Mouse (Mus musculus): ENCODE measurements around the gene Pbp2. TPM values are rescaled to one million over a fixed set of nuclear protein-coding genes. Genes with fewer than 3 reads are reported as not detected.

The Pbp2 gene
- polyA plus RNA-seq, 1 experiment from 2014 or later: not detected

DNA sequence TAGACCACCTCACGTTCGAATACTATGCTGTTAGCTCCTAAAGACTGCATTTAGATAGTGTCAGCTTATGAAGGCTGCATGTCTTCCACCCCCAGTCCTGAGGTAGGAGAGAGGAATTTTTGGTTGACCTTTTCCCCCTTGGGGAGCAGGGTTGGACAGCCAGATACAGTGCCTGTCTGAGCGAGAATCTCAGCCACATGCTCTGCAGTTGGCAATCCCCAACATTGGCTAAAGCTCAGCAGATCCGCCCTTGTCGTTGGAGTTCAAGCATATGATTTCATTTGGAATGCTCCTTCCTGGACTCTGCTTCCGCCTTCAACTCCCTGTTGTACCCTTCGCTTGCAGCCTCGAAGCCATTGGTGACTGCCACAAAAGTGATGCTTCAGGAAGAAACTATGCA is 26.2 kb upstream of the Pbp2 start:
- Histone ChIP-seq H3K27me3 (replicated peaks; ENCODE audit: control insufficient read depth, insufficient read depth, low read length) (no peaks in the 10 kb centered on the region), H3K36me3 (ENCODE audit: control insufficient read depth, insufficient read depth) (no peaks in the 10 kb centered on the region), H3K4me1 (replicated peaks; ENCODE audit: control insufficient read depth, insufficient read depth, low read length) (0 out of 2 replicates have a peak, but pooled peaks cover 7% of the 10 kb centered on the region), H3K4me2 (replicated peaks; ENCODE audit: low read depth) (no peak overlapping the region), H3K9me3 (ENCODE audit: control insufficient read depth) (no peaks in the 10 kb centered on the region), H3K4me3 (ENCODE audit: low read depth, low read length) (no peak overlapping the region), H3K9ac (ENCODE audit: low read depth, low read length) (no peak overlapping the region), H3K27ac (ENCODE audit: low read depth, low read length) (no peak overlapping the region)
- ATAC-seq: no peak
- 89% methylated on average over 8 of the region's 8 CpGs for WGBS
- TF ChIP-seq CTCF (IDR thresholded peaks at IDR 0.05; ENCODE audit: low read depth): no peak

DNA sequence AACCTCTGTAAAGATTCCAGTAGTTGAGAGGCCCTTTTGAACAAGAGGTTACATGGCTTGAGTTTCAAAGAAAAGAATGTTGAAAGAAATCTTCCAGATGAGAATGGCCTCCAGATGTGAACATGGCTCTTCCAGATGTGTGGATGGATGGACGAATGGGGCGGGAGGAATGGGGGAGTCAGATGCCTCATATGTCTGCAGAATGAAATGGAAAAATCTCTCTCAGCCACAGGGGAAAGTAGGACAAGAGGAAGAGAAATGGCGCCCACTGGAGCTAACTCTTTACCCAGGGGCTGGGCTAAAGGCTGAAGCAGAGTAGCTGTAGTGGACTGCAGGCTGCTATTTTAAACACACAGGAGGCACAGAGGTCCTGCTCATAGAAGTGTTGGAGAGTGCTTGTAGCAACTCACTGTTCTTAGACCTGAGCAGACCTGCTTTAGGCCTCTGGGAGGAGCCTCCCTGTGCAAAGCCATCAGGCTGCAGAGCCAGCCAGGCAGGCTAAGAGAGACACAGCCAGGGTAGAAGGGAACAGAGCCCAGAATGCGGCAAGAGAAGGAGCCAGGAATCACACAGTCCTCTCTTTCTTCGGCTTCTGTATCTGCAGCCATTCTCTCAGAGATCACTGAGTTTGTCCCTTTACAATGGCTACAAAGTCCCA is 23.9 kb upstream of the Pbp2 start:
- Histone ChIP-seq H3K27me3 (replicated peaks; ENCODE audit: control insufficient read depth, insufficient read depth, low read length) (no peaks in the 10 kb centered on the region), H3K9ac (ENCODE audit: low read depth, low read length) (no peak overlapping the region), H3K4me1 (replicated peaks; ENCODE audit: control insufficient read depth, insufficient read depth, low read length) (0 out of 2 replicates have a peak, but pooled peaks cover 7% of the 10 kb centered on the region), H3K4me3 (ENCODE audit: low read depth, low read length) (no peak overlapping the region), H3K36me3 (ENCODE audit: control insufficient read depth, insufficient read depth) (no peaks in the 10 kb centered on the region), H3K4me2 (replicated peaks; ENCODE audit: low read depth) (no peak overlapping the region), H3K9me3 (ENCODE audit: control insufficient read depth) (no peaks in the 10 kb centered on the region), H3K27ac (ENCODE audit: low read depth, low read length) (peak overlapping the region; percentile 35; the same call in 1 of the 2 replicates)
- ATAC-seq: no peak
- 74% methylated on average over 5 of the region's 5 CpGs for WGBS
- TF ChIP-seq CTCF (IDR thresholded peaks at IDR 0.05; ENCODE audit: low read depth): 0 out of 2 replicates have a peak, but pooled peaks have one; percentile 13

DNA sequence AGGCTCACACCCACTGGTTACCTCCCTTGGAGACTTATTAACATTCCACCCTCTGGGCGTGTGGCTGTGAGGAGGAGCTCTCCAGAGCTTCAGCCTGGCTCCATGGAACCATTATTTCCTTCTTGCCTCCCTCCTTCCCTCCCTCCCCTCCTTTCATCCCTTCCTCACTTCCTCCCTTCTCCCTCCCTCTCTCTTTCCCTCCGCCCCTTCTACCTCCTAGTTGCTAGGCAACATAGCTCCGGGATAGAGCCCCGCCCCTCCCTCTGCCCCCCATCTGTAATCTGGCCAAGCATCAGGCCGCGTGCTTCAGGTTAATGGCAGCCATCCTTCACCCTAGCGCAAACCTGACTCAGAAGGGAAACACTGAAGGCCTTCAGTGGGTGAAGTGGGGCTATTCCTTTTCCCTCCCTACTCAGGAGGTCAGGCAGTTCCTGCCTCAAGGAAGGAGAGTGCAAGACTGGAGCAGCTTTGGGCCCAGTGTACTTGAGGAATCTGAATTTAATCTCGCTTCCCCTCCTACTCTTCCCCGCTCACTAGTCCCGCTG is 22.6 kb upstream of the Pbp2 start:
- H3K4me2 ChIP-seq (replicated peaks; ENCODE audit: low read depth): peak overlapping the region; percentile 39; the same call in 1 of the 2 replicates
- WGBS: 36% methylated on average over 10 of the region's 10 CpGs

DNA sequence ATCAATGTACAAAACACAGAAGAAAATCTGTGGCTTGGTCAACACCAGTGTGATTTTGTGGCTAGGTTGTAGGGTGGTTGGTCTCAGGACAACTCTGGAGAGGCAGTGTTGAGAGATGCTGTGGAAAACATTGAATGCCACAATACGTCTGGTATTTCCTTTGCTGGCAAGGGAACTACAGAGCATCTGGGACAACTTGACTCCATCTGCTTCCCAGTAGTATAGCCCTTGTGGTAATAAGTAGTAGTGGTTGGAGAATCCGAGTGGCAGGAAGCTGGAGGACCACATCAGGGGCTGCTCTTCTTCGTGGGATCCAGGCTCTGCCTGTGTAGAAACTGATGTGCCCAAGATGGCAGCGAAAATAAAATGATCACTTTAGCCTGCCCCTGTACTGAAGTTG is 21.7 kb upstream of the Pbp2 start:
- Histone ChIP-seq H3K27me3 (replicated peaks; ENCODE audit: control insufficient read depth, insufficient read depth, low read length) (no peaks in the 10 kb centered on the region), H3K4me3 (ENCODE audit: low read depth, low read length) (no peak overlapping the region), H3K27ac (ENCODE audit: low read depth, low read length) (no peak overlapping the region), H3K9ac (ENCODE audit: low read depth, low read length) (no peak overlapping the region), H3K36me3 (ENCODE audit: control insufficient read depth, insufficient read depth) (no peaks in the 10 kb centered on the region), H3K9me3 (ENCODE audit: control insufficient read depth) (no peaks in the 10 kb centered on the region), H3K4me2 (replicated peaks; ENCODE audit: low read depth) (0 out of 2 replicates have a peak overlapping the region, but pooled peaks have one; percentile 39), H3K4me1 (replicated peaks; ENCODE audit: control insufficient read depth, insufficient read depth, low read length) (0 out of 2 replicates have a peak, but pooled peaks cover 7% of the 10 kb centered on the region)
- WGBS: 74% methylated on average over 4 of the region's 4 CpGs
- 0 out of 2 replicates have a peak, but pooled peaks have one; percentile 15 for TF ChIP-seq CTCF (IDR thresholded peaks at IDR 0.05; ENCODE audit: low read depth)
- no peak for ATAC-seq

More for the DNA sequence above, 22.6 kb upstream of the Pbp2 start:
- TF ChIP-seq CTCF (IDR thresholded peaks at IDR 0.05; ENCODE audit: low read depth): no peak
- Histone ChIP-seq H3K9ac (ENCODE audit: low read depth, low read length) (no peak overlapping the region), H3K27ac (ENCODE audit: low read depth, low read length) (no peak overlapping the region), H3K27me3 (replicated peaks; ENCODE audit: control insufficient read depth, insufficient read depth, low read length) (no peaks in the 10 kb centered on the region), H3K4me3 (ENCODE audit: low read depth, low read length) (no peak overlapping the region), H3K4me1 (replicated peaks; ENCODE audit: control insufficient read depth, insufficient read depth, low read length) (0 out of 2 replicates have a peak, but pooled peaks cover 7% of the 10 kb centered on the region), H3K9me3 (ENCODE audit: control insufficient read depth) (no peaks in the 10 kb centered on the region), H3K36me3 (ENCODE audit: control insufficient read depth, insufficient read depth) (no peaks in the 10 kb centered on the region)
- peak; percentile 73 for ATAC-seq

DNA sequence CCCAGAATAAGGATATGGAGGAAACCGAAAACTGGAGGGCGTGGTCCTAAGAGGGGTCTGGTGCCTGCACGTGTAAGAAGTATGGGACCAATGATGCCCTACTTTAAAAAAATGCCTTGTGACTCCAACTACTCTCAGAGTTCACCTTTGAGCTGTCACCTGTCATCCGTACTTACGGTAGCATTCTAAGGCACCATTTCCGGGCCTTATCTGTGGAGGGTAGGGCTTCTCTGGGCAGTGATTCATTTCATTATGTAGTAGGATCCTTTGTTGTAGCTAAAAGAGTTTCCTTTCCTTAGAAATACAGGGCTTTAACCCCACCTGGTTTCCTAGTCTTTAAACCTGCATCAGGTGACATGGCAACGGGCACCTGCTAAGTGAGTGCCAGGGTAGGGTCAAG is 16.6 kb upstream of the Pbp2 start:
- Histone ChIP-seq H3K9me3 (ENCODE audit: control insufficient read depth) (no peaks in the 10 kb centered on the region), H3K36me3 (ENCODE audit: control insufficient read depth, insufficient read depth) (no peaks in the 10 kb centered on the region), H3K4me3 (ENCODE audit: low read depth, low read length) (no peak overlapping the region), H3K4me1 (replicated peaks; ENCODE audit: control insufficient read depth, insufficient read depth, low read length) (peaks cover 17% of the 10 kb centered on the region), H3K27me3 (replicated peaks; ENCODE audit: control insufficient read depth, insufficient read depth, low read length) (no peaks in the 10 kb centered on the region), H3K4me2 (replicated peaks; ENCODE audit: low read depth) (no peak overlapping the region), H3K27ac (ENCODE audit: low read depth, low read length) (peak overlapping the region; percentile 71), H3K9ac (ENCODE audit: low read depth, low read length) (no peak overlapping the region)
- no peak for TF ChIP-seq CTCF (IDR thresholded peaks at IDR 0.05; ENCODE audit: low read depth)
- peak; percentile 75 for ATAC-seq
- 52% methylated on average over 7 of the region's 7 CpGs for WGBS

DNA sequence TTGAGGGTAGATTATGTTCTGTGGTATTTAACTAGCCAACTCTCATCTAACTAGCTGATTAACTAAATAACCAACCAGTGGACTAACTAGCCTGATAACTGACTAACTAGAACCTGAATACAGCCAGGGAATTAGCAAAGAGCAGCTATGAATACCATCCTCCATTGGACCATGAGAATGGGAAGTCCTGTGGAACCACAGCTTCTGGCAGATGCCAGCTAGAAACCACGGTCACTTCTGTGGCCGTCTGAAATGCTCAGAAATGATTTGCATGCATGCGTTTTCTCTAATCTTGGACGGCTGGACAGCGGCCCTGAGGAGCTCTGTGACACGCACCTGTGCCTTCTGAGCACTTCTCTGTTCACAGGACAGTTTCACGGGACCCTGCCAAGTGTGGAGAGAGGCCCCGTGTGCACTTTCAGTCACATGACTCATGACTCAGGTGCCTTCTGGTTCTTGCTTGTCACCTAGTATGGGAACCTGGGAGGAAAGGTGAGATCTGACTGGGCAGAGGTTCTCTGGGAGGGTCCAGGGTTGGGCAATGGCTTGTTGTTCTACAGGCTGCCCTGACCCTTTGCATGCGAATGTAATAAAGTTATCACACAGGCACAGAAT is 14.6 kb upstream of the Pbp2 start:
- peak; percentile 79 for ATAC-seq
- Histone ChIP-seq H3K9ac (ENCODE audit: low read depth, low read length) (no peak overlapping the region), H3K4me3 (ENCODE audit: low read depth, low read length) (no peak overlapping the region), H3K36me3 (ENCODE audit: control insufficient read depth, insufficient read depth) (no peaks in the 10 kb centered on the region), H3K4me1 (replicated peaks; ENCODE audit: control insufficient read depth, insufficient read depth, low read length) (peaks cover 17% of the 10 kb centered on the region), H3K27ac (ENCODE audit: low read depth, low read length) (peak overlapping the region; percentile 71), H3K9me3 (ENCODE audit: control insufficient read depth) (no peaks in the 10 kb centered on the region), H3K27me3 (replicated peaks; ENCODE audit: control insufficient read depth, insufficient read depth, low read length) (no peaks in the 10 kb centered on the region), H3K4me2 (replicated peaks; ENCODE audit: low read depth) (no peak overlapping the region; the same call in 1 of the 2 replicates)
- WGBS: 27% methylated on average over 9 of the region's 9 CpGs
- no peak for TF ChIP-seq CTCF (IDR thresholded peaks at IDR 0.05; ENCODE audit: low read depth)
